Mouse (Mus musculus): Measurements from ENCODE around the gene Rhof.

Gene Rhof

GRCm38 (mm10) chr5:123135471-123136360 lies 3.2 kb upstream of the Rhof start:
- peak; percentile 97 for DNase-seq (ENCODE audit: low read depth, low spot score)

- peak; percentile 88 for DNase-seq (ENCODE audit: low read depth, low spot score)
Measured at GRCm38 (mm10) chr5:123134875-123135382, 2.4 kb upstream of the Rhof start.

GRCm38 (mm10) chr5:123134186-123134874 lies 1.8 kb upstream of the Rhof start:
- DNase-seq (ENCODE audit: low read depth, low spot score): no peak

GRCm38 (mm10) chr5:123133784-123134143 lies 1.3 kb upstream of the Rhof start:
- DNase-seq (ENCODE audit: low read depth, low spot score): peak; percentile 71

GRCm38 (mm10) chr5:123133083-123133783 lies 741 bp upstream of the Rhof start:
- peak; percentile 92 for DNase-seq (ENCODE audit: low read depth, low spot score)

GRCm38 (mm10) chr5:123130814-123131148 lies 1.7 kb downstream of the Rhof start:
- no peak for DNase-seq (ENCODE audit: low read depth, low spot score)

- DNase-seq (ENCODE audit: low read depth, low spot score): no peak
Measured at GRCm38 (mm10) chr5:123130030-123130813, 2.3 kb downstream of the Rhof start.

- no peak for DNase-seq (ENCODE audit: low read depth, low spot score)
Measured at GRCm38 (mm10) chr5:123129170-123129757, 3.2 kb downstream of the Rhof start.

GRCm38 (mm10) chr5:123128426-123129169 lies 3.9 kb downstream of the Rhof start:
- DNase-seq (ENCODE audit: low read depth, low spot score): no peak

GRCm38 (mm10) chr5:123127031-123127430 lies 5.5 kb downstream of the Rhof start:
- no peak for DNase-seq (ENCODE audit: low read depth, low spot score)

- DNase-seq (ENCODE audit: low read depth, low spot score): no peak
Measured at GRCm38 (mm10) chr5:123125638-123126406, 6.7 kb downstream of the Rhof start.

- DNase-seq (ENCODE audit: low read depth, low spot score): no peak
Measured at GRCm38 (mm10) chr5:123125105-123125504, 7.4 kb downstream of the Rhof start.

- DNase-seq (ENCODE audit: low read depth, low spot score): peak; percentile 72
Measured at GRCm38 (mm10) chr5:123122181-123122580, 10.3 kb downstream of the Rhof start.

- peak; percentile 61 for DNase-seq (ENCODE audit: low read depth, low spot score)
Measured at GRCm38 (mm10) chr5:123120624-123121215, 11.8 kb downstream of the Rhof start.

GRCm38 (mm10) chr5:123118826-123119225 lies 13.7 kb downstream of the Rhof start:
- DNase-seq (ENCODE audit: low read depth, low spot score): no peak

- DNase-seq (ENCODE audit: low read depth, low spot score): no peak
Measured at GRCm38 (mm10) chr5:123117773-123118172, 14.7 kb downstream of the Rhof start.

- peak; percentile 88 for DNase-seq (ENCODE audit: low read depth, low spot score)
Measured at GRCm38 (mm10) chr5:123117257-123117656, 15.2 kb downstream of the Rhof start.

GRCm38 (mm10) chr5:123116080-123116479 lies 16.4 kb downstream of the Rhof start:
- DNase-seq (ENCODE audit: low read depth, low spot score): no peak

GRCm38 (mm10) chr5:123114924-123115323 lies 17.6 kb downstream of the Rhof start:
- DNase-seq (ENCODE audit: low read depth, low spot score): peak; percentile 57
